Mouse (Mus musculus): ENCODE measurements around the gene Anp32e. TPM values are rescaled to one million over a fixed set of nuclear protein-coding genes. Genes with fewer than 3 reads are reported as not detected.
A peak's percentile ranks its signal among the peaks of the same experiment; 100 is the strongest.
"Not testable (repeated sequence)": the region's sequence is repeated elsewhere in the genome, so short reads cannot be mapped to it uniquely, and the experiment has no call there.

The Anp32e gene
- polyA plus RNA-seq, 1 experiment from 2014 or later, result 110 TPM

DNA sequence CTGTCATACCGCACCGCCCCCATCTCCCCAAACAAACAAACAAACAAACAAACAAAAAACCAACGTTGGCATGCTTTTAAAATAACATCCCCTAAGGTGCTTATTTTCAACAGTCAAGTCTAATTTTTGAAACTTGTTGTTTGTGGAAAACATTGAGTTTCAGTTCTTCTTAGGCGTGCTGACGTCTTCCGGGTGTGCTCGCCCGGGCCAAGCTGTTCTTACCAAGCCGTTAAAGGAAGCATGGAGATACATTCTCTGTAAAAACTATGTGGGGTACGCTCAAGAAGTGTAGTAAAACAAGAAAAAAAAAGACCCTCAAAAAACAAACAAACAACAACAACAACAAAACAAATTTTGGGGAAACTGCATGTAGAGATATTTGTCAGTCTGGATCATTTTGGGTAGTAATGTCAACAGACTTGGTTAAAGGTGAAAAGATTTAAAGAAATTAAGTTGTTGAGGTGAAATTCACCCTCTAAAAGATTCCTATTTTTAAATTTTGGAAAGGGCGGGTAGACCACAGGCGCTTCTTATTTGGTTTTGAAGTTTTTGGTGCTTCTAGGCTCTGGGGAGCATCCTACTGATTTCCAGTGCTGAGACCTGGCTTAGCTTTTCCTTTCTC is 43.3 kb downstream of the Anp32e start:
- WGBS, result 74% methylated on average over 12 of the region's 12 CpGs
- no peaks in the 10 kb centered on the region for H3K9me3 ChIP-seq (replicated peaks; ENCODE audit: control insufficient read depth, low read length, poor library complexity, severe bottlenecking)
- no peak for ATAC-seq
- H3K4me3 ChIP-seq (ENCODE audit: low read depth, low read length), result peak overlapping the region; percentile 21
- peaks cover 4% of the 10 kb centered on the region; the same call in 1 of the 2 replicates for H3K27me3 ChIP-seq (ENCODE audit: control insufficient read depth, insufficient read depth, low read depth, low read length)
- no peaks in the 10 kb centered on the region for H3K36me3 ChIP-seq (ENCODE audit: control insufficient read depth, insufficient read depth, low read length)
- peak overlapping the region; percentile 43; the same call in 1 of the 2 replicates for H3K27ac ChIP-seq (ENCODE audit: low read length)
- H3K9ac ChIP-seq (ENCODE audit: low read depth, low read length), result no peak overlapping the region
- peak overlapping the region; percentile 45 for H3K4me2 ChIP-seq (ENCODE audit: low read length)
- peaks cover 3% of the 10 kb centered on the region for H3K4me1 ChIP-seq (ENCODE audit: control insufficient read depth, insufficient read depth, low read length)

DNA sequence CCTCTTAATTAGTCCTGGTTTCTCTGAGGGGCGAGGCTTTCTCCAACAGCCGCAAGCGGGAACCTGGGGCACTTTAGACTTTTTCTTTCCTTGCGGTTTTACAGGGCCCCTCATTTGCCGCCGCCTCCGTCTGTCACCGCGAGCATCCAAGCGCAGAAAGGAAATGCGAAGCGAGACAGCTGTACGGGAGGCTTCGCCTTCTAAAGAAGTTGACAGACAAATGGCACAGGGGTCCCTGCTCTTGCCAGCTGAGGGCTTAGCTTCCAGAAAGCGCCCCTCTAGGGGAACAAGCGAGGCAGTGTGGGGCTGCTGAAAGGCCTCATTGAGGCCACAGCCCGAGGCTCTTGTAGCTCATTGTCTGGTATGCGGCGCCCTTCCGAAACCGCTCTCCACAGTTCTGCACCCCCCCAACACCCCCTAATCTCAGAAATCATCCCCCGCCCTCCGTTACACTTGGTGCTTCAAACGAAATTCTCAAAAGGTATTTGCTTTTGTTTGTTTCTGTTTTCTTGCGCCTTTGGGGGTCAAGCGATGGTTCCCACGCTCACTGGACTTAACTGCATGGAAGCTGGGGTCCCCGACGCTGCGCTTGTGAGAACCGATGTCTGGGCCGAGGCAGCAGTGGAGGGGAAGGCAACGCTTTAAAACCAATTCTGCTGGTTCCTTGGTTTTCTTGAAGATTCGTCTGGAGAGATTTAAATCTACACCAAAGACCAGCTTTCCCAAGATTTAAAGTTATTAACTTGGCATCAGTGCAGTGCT is 44.0 kb downstream of the Anp32e start:
- H3K4me2 ChIP-seq (ENCODE audit: low read length), result peak overlapping the region; percentile 45
- peak overlapping the region; percentile 43 for H3K27ac ChIP-seq (ENCODE audit: low read length)
- peak; percentile 90 for ATAC-seq
- no peaks in the 10 kb centered on the region for H3K36me3 ChIP-seq (ENCODE audit: control insufficient read depth, insufficient read depth, low read length)
- H3K4me1 ChIP-seq (ENCODE audit: control insufficient read depth, insufficient read depth, low read length), result peaks cover 3% of the 10 kb centered on the region
- WGBS, result 2% methylated on average over 34 of the region's 34 CpGs
- H3K4me3 ChIP-seq (ENCODE audit: low read depth, low read length), result peak overlapping the region; percentile 21
- H3K27me3 ChIP-seq (ENCODE audit: control insufficient read depth, insufficient read depth, low read depth, low read length), result peaks cover 4% of the 10 kb centered on the region; the same call in 1 of the 2 replicates
- H3K9ac ChIP-seq (ENCODE audit: low read depth, low read length), result peak overlapping the region; percentile 3; the same call in 1 of the 2 replicates
- H3K9me3 ChIP-seq (replicated peaks; ENCODE audit: control insufficient read depth, low read length, poor library complexity, severe bottlenecking), result no peaks in the 10 kb centered on the region

DNA sequence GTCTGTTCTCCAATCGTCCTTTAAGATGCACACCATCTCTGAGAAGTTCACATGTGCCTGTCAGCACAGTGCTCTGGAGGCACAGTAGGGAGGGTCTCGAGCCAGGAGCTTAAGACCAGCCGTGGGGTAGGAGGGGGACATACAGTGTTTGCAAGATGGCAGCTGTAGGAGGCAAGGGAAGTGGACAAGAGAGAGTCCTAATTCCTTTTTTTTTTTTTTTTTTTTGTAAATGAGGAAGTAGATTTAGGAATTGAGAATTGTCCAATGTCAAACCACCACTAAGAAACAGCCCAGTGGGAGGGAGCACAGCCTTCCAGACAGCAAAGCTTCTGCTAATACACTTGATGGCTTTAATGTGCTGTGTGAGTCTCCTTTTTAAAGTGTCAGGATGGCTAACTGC is 48.0 kb downstream of the Anp32e start:
- no peaks in the 10 kb centered on the region for H3K9me3 ChIP-seq (replicated peaks; ENCODE audit: control insufficient read depth, low read length, poor library complexity, severe bottlenecking)
- no peak for ATAC-seq
- 58% methylated on average over 3 of the region's 3 CpGs for WGBS
- peaks cover 4% of the 10 kb centered on the region; the same call in 1 of the 2 replicates for H3K27me3 ChIP-seq (ENCODE audit: control insufficient read depth, insufficient read depth, low read depth, low read length)
- peaks cover 3% of the 10 kb centered on the region for H3K4me1 ChIP-seq (ENCODE audit: control insufficient read depth, insufficient read depth, low read length)
- no peak overlapping the region for H3K27ac ChIP-seq (ENCODE audit: low read length)
- no peaks in the 10 kb centered on the region for H3K36me3 ChIP-seq (ENCODE audit: control insufficient read depth, insufficient read depth, low read length)
- H3K4me3 ChIP-seq (ENCODE audit: low read depth, low read length), result no peak overlapping the region
- no peak overlapping the region for H3K9ac ChIP-seq (ENCODE audit: low read depth, low read length)
- H3K4me2 ChIP-seq (ENCODE audit: low read length), result no peak overlapping the region

DNA sequence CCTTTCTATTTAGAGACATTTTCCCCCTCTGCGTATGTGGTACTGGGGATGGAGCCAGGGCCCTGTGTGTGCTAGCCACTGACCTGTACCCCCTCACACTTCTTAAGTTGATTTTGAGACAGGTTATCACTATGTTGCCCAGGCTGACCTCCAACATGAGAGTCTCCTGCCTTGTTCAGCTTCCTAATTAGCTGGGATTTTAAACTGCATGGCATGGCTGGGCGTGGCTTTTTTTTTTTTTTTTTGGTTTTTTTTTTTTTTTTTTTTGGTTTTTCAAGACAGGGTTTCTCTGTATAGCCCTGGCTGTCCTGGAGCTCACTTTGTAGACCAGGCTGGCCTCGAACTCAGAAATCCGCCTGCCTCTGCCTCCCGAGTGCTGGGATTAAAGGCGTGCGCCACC is 48.5 kb downstream of the Anp32e start:
- H3K27me3 ChIP-seq (ENCODE audit: control insufficient read depth, insufficient read depth, low read depth, low read length); H3K4me2 ChIP-seq (ENCODE audit: low read length); ATAC-seq; H3K27ac ChIP-seq (ENCODE audit: low read length); H3K9ac ChIP-seq (ENCODE audit: low read depth, low read length); H3K36me3 ChIP-seq (ENCODE audit: control insufficient read depth, insufficient read depth, low read length); H3K4me3 ChIP-seq (ENCODE audit: low read depth, low read length); H3K4me1 ChIP-seq (ENCODE audit: control insufficient read depth, insufficient read depth, low read length); H3K9me3 ChIP-seq (replicated peaks; ENCODE audit: control insufficient read depth, low read length, poor library complexity, severe bottlenecking): not testable (repeated sequence)
- 95% methylated on average over 7 of the region's 7 CpGs for WGBS

DNA sequence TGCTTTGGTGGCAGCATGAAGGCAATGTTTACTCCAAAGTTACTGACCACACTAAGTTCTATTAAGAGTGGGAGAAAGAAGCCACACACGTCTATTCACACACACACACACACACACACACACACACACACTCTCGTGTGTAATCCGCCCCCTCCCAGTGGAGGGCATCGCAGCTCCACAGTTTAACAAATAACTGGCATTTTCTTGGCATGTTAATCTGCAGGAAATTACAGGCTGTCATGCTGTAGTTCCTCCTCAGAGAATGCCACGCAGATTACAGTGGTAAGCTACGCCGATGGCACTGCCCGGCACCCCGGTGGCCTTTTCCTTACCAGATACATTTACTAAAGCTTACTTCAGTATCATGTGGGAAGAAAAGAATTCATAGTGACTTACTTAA is 49.2 kb downstream of the Anp32e start:
- H3K9ac ChIP-seq (ENCODE audit: low read depth, low read length), result no peak overlapping the region
- peaks cover 4% of the 10 kb centered on the region; the same call in 1 of the 2 replicates for H3K27me3 ChIP-seq (ENCODE audit: control insufficient read depth, insufficient read depth, low read depth, low read length)
- no peak overlapping the region for H3K4me3 ChIP-seq (ENCODE audit: low read depth, low read length)
- no peak overlapping the region for H3K27ac ChIP-seq (ENCODE audit: low read length)
- H3K9me3 ChIP-seq (replicated peaks; ENCODE audit: control insufficient read depth, low read length, poor library complexity, severe bottlenecking), result no peaks in the 10 kb centered on the region
- no peaks in the 10 kb centered on the region for H3K36me3 ChIP-seq (ENCODE audit: control insufficient read depth, insufficient read depth, low read length)
- WGBS, result 79% methylated on average over 9 of the region's 9 CpGs
- ATAC-seq, result no peak
- H3K4me2 ChIP-seq (ENCODE audit: low read length), result no peak overlapping the region
- H3K4me1 ChIP-seq (ENCODE audit: control insufficient read depth, insufficient read depth, low read length), result peaks cover under 1% of the 10 kb centered on the region

DNA sequence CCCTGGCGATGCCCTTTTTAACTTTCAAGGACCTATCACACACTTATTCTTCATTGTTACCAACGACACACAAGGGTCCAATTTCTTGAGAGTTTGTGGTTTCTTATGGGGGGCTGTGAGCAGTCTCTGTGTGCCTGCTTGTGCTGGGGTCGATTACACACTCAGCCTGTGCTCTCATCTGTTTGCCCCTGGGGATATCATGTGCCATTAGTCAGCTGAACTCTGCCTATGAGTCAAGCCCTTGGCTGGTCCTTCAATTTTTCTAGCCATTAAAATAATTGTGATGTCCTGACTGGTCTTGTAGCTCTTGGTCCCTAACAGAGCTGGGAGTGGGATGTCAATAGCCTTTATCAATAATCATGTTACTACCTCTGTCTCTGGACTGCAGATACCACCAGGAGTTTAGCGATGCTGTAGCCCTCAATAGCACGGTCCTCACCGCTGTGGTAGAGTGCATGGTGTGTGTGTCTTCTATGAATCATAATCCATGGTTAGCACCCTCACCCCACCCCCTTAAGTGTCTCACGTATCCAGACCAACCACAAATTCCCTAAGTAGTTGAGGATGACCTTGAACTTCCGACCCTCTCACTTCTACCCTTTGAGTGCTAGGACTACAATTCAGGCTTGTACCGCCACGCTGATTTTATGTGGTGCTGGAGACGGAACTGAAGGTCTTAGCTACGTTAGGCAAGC is 51.4 kb downstream of the Anp32e start:
- H3K9me3 ChIP-seq (replicated peaks; ENCODE audit: control insufficient read depth, low read length, poor library complexity, severe bottlenecking), result no peaks in the 10 kb centered on the region
- H3K27ac ChIP-seq (ENCODE audit: low read length), result no peak overlapping the region
- ATAC-seq, result no peak
- H3K4me3 ChIP-seq (ENCODE audit: low read depth, low read length), result no peak overlapping the region
- 89% methylated on average over 12 of the region's 12 CpGs for WGBS
- no peak overlapping the region for H3K9ac ChIP-seq (ENCODE audit: low read depth, low read length)
- no peaks in the 10 kb centered on the region for H3K36me3 ChIP-seq (ENCODE audit: control insufficient read depth, insufficient read depth, low read length)
- no peak overlapping the region for H3K4me2 ChIP-seq (ENCODE audit: low read length)
- H3K27me3 ChIP-seq (ENCODE audit: control insufficient read depth, insufficient read depth, low read depth, low read length), result no peaks in the 10 kb centered on the region
- H3K4me1 ChIP-seq (ENCODE audit: control insufficient read depth, insufficient read depth, low read length), result peaks cover 8% of the 10 kb centered on the region

DNA sequence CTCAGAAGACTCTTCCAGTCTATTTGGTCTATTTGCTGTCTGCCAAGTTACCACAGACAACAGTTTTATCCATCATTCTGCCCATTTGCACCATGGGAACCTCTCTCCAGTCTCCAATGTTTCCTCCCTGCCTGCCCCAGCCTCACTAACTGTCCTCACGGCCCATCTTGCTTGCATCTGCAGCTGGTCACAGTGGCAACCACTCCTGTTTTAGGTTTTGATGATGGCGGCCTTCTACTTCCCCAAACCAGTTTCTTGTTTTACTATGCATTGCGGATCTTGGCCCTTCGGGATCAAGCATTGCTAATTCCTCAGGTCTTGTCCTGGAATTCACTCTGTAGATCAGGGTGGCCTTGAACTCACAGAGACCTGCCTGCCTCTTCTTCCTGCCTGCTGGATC is 53.1 kb downstream of the Anp32e start:
- Histone ChIP-seq H3K4me1 (ENCODE audit: control insufficient read depth, insufficient read depth, low read length) (peaks cover 24% of the 10 kb centered on the region), H3K27me3 (ENCODE audit: control insufficient read depth, insufficient read depth, low read depth, low read length) (no peaks in the 10 kb centered on the region), H3K9ac (ENCODE audit: low read depth, low read length) (no peak overlapping the region), H3K4me3 (ENCODE audit: low read depth, low read length) (no peak overlapping the region), H3K9me3 (replicated peaks; ENCODE audit: control insufficient read depth, low read length, poor library complexity, severe bottlenecking) (no peaks in the 10 kb centered on the region), H3K27ac (ENCODE audit: low read length) (no peak overlapping the region), H3K4me2 (ENCODE audit: low read length) (no peak overlapping the region), H3K36me3 (ENCODE audit: control insufficient read depth, insufficient read depth, low read length) (no peaks in the 10 kb centered on the region)
- 93% methylated on average over 4 of the region's 4 CpGs for WGBS
- no peak for ATAC-seq

DNA sequence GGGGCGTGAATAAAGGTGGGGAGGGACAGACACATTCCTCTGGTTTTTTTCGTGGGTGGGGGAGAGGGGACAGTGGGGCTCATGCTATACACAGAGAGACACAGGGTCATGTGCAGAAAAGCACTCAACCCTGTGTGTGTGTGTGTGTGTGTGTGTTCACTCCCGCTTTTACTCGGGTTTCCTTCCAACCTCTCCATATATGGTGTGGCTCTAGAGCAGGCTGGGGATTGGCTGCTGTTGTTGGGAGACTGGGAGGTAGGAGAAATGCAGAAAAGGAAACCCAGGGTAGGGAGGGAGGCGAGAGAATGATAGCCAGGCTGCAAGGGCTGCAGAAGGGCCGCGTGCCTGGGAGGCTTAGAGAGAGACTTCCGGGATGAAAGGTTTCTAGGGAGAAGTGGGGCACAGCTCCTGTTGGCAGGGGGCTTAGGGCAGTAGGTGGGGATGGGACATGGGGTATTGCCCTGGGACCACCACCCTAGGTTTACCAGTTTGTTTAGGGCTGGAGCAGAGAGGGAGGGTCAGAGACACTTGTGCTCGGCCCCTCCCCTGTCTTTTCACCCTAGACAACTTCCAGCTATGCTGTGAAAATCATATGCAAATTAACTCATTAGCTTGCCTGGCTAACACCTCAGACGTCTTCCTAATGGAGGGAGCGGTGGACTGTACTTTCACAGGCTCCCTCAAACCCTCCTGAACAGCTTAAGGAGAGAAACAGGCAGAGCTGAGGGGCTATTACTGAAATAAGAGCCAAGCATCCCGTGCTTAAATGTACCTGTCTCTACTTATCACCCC is 56.4 kb downstream of the Anp32e start:
- 3% methylated on average over 12 of the region's 12 CpGs for WGBS
- peak; percentile 93 for ATAC-seq
- Histone ChIP-seq H3K4me3 (ENCODE audit: low read depth, low read length) (peak overlapping the region; percentile 17; the same call in 1 of the 2 replicates), H3K27ac (ENCODE audit: low read length) (peak overlapping the region; percentile 90), H3K36me3 (ENCODE audit: control insufficient read depth, insufficient read depth, low read length) (peaks cover 16% of the 10 kb centered on the region; the same call in 1 of the 2 replicates), H3K9me3 (replicated peaks; ENCODE audit: control insufficient read depth, low read length, poor library complexity, severe bottlenecking) (no peaks in the 10 kb centered on the region), H3K9ac (ENCODE audit: low read depth, low read length) (peak overlapping the region; percentile 63), H3K4me2 (ENCODE audit: low read length) (peak overlapping the region; percentile 49), H3K27me3 (ENCODE audit: control insufficient read depth, insufficient read depth, low read depth, low read length) (no peaks in the 10 kb centered on the region), H3K4me1 (ENCODE audit: control insufficient read depth, insufficient read depth, low read length) (peaks cover 24% of the 10 kb centered on the region)

All from midbrain, embryonic 16.5 days (tissue).